Mouse (Mus musculus): ENCODE measurements around the gene Runx1.

DNA sequence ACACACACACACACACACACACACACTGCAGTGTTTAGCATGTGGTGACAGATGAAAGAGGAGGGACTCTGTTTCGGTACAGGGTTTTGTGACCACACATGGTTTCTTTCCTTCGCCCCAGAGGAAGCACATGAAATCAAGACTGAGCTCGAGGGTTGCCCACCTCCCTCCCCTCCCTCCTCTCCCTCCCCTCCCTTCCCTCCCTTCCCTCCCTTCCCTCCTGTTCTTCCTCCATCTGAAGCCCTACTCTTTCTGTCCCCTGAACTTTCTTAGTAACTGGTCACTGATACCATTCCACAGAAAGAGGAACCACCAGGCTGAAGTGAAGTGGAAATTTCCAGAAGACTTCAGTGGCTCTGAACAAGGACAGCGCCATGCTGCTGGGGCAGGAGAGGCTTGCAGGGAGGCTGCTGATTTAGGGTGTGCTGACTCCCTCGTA is 39.0 kb downstream of the Runx1 start:
- TF ChIP-seq CTCF (IDR thresholded peaks at IDR 0.05; ENCODE audit: insufficient read depth, low read length) (no peak), POLR2A (IDR thresholded peaks at IDR 0.05; ENCODE audit: borderline replicate concordance, extremely low read depth, low read depth, low read length) (no peak)

All from lung, adult 2 months (tissue).